Mouse (Mus musculus) fat pad, adult 2 months (tissue): Measurements from ENCODE around the gene Ghrl.

ENCODE experiments used
- DNase-seq: peaks from one replicate; pipeline ENCODE4 v3.0.0-alpha.2; 2011; ENCODE audit warnings: low read depth, low spot score; ENCODE audit errors: extremely low read depth

Gene Ghrl

DNA sequence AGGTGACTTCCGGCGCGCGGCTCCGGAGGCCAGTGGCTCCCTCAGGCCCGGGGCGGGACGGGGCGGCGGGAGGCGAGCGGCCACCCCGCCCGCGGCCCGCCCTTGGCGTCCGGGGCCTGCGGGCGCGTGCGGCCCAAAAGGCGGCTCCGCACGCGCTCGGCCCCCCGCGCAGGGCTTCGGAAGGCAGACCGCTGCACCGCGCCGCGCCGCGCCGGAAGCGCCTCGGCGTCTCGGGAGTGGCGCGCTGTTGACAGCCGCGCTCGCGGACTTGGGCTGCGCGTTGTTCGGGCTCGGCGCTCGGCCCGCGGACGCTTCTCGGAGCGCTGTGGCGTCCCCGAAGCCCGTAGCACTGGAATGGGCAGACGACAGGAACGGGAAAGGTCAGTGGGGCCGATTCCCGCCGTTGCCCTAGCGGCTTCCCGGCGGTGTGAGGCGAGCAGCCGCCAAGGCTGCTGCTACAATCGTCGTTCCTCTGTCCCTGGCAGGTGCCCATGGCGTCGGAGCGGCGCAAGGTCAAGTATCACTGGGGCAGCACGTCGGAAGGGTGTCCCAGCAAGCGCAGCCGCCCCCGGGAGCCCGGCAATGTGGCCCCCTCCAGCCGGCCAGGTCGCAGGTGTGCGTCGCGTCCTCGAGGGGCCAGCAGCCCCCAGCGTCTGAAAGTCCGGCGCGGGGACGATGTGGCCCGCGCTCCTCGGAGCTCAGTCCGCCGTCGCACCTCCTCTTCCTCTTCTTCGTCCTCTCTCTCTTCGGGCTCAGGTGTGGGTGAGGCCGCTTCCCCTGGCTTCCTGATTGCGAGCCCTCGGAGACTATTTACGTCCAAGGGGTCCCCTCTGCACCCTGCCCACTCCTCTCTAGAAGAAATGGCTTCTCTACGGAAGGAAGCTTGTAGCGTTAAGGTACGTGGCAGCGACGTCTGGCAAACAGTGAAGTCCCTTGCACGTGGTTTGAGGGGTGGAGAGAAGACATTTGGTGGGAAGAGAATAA is 22.2 kb downstream of the Ghrl start:
- no peak for DNase-seq

- peak; percentile 85 for DNase-seq
Observed at GRCm38 (mm10) chr6:113696582-113697221, 23.0 kb downstream of the Ghrl start, which contains the start of gene Tatdn2. Gene Tatdn2, plus strand, starts transcription at chr6:113697050.

DNA sequence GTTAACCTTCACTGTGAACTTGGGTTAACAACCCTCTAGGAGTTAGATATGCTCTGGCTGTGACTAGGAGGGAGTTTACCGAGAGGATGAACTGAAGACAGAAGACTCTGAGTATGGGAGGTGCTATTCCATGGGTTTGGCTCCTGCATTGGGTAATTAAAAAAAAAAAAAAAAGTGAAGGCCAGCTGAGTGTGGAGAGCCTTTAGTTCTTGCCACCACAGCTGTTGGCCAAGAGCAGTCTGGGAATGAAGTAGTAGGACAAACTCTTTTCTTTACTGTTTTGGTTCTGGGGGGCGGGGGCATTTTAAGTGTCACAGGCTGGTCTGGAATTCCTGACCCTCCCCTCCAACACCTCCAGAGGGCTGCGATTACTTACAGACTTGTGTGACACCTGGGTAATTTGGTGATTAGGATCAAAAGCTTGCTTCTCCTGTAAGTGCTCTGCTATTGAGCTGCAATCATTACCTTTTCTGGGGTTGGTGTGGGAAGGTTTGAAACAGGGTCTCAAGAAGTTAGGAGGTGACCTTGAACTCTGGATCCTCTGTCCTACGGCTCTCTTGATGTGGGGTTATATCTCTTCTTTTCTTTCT is 23.8 kb downstream of the Ghrl start:
- DNase-seq: no peak

GRCm38 (mm10) chr6:113695203-113695602 is 24.5 kb downstream of the Ghrl start:
- DNase-seq: no peak

DNA sequence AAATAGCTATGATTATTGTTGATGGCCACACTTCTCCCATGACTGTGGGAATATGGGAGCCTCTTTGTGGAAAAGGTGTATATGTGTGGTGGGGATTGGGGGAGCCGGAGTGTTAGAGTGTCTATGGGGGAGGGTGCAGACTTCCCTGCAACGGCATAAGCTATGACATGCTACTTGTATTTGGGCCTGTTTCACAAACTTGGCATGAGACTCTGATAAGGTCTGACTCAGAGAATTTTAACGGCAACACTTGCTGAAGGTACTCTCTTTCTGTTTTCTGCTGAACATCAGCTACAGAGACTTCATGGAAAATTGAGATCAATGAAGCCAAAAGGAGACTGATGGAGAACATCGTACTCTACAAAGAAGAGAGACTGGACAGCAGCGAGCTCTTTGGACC is 26.3 kb downstream of the Ghrl start:
- DNase-seq: no peak

GRCm38 (mm10) chr6:113692661-113693133 is 27.0 kb downstream of the Ghrl start:
- DNase-seq: no peak

- no peak for DNase-seq
Observed at GRCm38 (mm10) chr6:113691084-113691462, 28.6 kb downstream of the Ghrl start.

- peak; percentile 56 for DNase-seq
Observed at GRCm38 (mm10) chr6:113690400-113691083, 29.1 kb downstream of the Ghrl start.

DNA sequence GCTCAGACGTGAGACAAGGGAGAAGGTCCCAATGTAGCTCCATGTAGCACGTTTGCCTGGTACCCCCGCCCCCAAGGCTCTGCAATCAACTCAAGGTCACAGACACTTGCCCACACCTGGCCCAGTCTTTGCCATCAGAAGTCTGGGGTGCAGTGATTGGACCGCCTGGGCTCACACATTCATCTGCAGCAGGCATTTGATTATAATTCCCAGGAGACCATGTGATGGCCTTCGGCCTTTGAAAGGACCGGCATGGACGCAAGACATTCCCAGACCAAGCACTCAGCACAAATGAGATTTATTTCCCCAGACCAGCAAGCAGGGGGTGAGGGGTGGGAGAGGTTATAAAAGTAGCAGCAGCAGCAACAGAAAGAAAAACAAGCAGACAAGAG is 29.7 kb downstream of the Ghrl start:
- no peak for DNase-seq

DNA sequence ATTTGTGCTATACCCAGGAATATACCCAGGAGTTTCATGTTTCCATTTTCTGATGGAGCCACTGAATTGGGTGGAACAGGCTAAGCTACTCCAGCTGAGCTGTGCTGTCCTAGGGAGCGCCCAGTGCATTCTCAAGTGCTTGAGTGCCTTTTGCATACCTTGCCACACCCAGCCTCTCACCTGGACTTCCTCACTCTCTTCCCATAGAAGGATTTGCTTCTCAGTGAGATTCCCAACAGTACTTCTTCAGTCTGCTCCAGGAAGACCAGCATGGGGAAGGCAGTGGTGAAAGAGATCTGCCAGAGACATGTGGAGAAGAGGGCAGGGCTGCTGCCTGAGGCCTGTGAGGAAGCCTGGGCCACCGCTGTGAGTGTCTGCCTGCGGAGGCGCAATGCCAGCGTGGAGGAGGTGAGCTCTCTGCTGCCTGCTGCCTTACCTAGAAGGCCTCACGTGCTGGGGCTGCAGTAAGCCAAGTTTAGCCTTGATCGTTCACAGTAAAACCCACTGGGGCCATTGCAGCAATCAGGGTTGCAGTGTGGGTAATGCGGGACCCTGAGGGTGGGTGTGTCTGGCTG is 33.0 kb downstream of the Ghrl start:
- no peak for DNase-seq

GRCm38 (mm10) chr6:113683081-113683825 is 36.4 kb downstream of the Ghrl start:
- DNase-seq: no peak

GRCm38 (mm10) chr6:113681271-113681670 is 38.4 kb downstream of the Ghrl start:
- no peak for DNase-seq

DNA sequence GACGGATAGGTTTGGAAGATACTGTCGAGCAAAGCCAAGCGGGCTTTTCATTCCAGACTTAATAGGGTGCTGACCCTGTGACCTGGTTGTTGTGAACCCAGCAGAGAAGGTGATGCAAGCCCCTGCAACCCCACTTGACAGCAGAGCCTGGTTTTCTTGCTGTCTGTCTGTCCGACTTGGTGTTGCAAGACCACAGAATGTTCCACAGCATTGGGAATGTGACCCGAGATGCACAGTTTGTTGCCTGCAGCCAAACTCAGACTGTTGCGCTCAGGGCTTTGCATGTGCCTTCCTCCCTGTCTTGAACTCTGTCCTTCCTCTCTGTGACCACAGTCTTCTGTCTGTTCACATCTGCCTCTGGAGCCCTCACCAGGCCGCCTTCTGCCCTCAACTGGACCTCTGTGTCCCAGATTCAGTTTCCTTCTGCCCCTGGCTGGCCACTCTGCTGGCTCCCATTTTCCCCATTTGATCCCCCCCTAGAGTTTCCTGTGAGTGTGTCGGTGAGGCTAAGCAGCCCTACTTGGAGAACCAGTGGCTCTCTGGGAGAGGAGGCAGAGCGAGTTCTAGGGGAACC is 39.6 kb downstream of the Ghrl start:
- no peak for DNase-seq

- DNase-seq: no peak
Observed at GRCm38 (mm10) chr6:113678246-113679012, 41.3 kb downstream of the Ghrl start.

DNA sequence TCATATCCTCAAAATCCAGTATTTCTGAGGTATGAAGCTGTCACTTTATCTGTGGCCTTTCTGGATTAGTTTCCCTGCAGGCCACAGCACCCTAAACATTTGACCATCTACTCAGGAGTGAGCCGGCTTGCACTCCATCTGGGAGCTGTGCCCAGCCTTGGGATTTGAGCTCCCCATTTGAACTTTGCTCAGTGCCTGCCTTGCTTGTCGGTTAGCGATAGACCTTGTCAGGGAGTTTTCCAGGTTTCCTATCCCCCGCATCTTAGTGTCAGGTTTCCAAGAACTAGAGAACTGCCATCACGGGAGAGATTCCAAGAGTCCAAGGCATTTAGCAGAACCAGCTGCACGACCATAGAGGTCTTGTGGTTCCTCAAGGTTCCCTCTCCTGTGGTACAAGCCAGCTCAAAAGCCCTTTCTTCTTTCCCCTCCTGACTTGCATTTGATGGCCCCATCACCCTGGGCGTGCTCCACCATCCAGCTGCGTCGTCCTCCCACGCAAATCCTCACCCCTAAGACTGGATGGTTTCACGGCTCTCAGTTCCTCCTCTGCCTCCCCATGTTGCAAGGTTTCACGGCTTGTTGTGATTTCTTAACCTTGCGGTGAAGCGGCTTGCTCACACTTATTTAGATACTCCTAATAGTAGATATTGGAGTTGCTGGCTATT is 42.5 kb downstream of the Ghrl start:
- DNase-seq: no peak

DNA sequence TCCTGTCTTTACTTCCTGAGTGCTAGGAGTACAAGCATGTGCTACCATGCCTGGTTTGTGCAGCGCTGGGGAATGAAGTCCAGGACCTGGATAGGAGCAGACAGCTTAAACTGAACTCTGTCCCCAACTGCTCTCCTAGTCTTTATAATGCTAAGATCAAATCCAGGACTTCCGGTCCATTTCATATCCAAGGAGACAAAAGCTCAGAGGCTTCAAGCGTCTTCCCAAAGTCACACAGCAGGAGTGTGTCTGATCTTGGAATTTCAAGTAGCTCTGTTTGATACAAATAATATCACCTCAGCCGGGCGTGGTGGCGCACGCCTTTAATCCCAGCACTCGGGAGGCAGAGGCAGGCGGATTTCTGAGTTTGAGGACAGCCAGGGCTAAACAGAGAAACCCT is 43.7 kb downstream of the Ghrl start:
- DNase-seq: no peak

- no peak for DNase-seq
Observed at GRCm38 (mm10) chr6:113675234-113675633, 44.4 kb downstream of the Ghrl start.

- no peak for DNase-seq
Observed at GRCm38 (mm10) chr6:113672989-113673388, 46.7 kb downstream of the Ghrl start.
